Mouse (Mus musculus) stomach, embryonic 14.5 days (tissue): Measurements from ENCODE around the gene Hba-a1. TPM values are rescaled to one million over a fixed set of nuclear protein-coding genes. Genes with fewer than 3 reads are reported as not detected.
"Not testable (repeated sequence)": the region's sequence is repeated elsewhere in the genome, so short reads cannot be mapped to it uniquely, and the experiment has no call there.

Experiments used
- ATAC-seq: fragments of 200-750 bp; cut with Nextera tagmentation; 2 replicates; pipeline ENCODE4 v1.8.0; 2017; ENCODE audit warnings: low read depth, moderate TSS enrichment; ENCODE audit not compliant: insufficient number of reproducible peaks, insufficient read depth, low FRiP score
- H3K27ac ChIP-seq: fragments of 300-500 bp; sonication (generic); 2 replicates; pipeline ENCODE4 v1.5.1; 2014; ENCODE audit warnings: mild to moderate bottlenecking, low read length, moderate library complexity, mixed read lengths
- H3K27me3 ChIP-seq: fragments of 300-500 bp; sonication (generic); 2 replicates; pipeline ENCODE4 v1.6.1; 2014; ENCODE audit warnings: low read length, control low read depth, mixed read lengths; ENCODE audit not compliant: control insufficient read depth, insufficient read depth
- H3K36me3 ChIP-seq: fragments of 300-500 bp; sonication (generic); 2 replicates; pipeline ENCODE4 v1.6.1; 2014; ENCODE audit warnings: mild to moderate bottlenecking, control low read depth, low read length, moderate library complexity, mixed read lengths; ENCODE audit not compliant: control insufficient read depth, insufficient read depth
- H3K4me1 ChIP-seq: fragments of 300-500 bp; sonication (generic); 2 replicates; pipeline ENCODE4 v1.6.1; 2014; ENCODE audit warnings: low read length, control low read depth, mixed read lengths; ENCODE audit not compliant: control insufficient read depth, insufficient read depth
- H3K4me2 ChIP-seq: fragments of 300-500 bp; sonication (generic); replicated peaks from 2 replicates; pipeline ENCODE4 v1.6.1; 2014; ENCODE audit warnings: low read depth, low read length, control low read depth
- H3K4me3 ChIP-seq: fragments of 300-500 bp; sonication (generic); 2 replicates; pipeline ENCODE4 v1.5.1; 2014; ENCODE audit warnings: low read depth, low read length, control low read depth
- H3K9ac ChIP-seq: fragments of 300-500 bp; sonication (generic); replicated peaks from 2 replicates; pipeline ENCODE4 v1.6.1; 2014; ENCODE audit warnings: low read depth, mild to moderate bottlenecking, control low read depth, low read length, moderate library complexity, mixed read lengths
- H3K9me3 ChIP-seq: fragments of 300-500 bp; sonication (generic); 2 replicates; pipeline ENCODE4 v1.6.1; 2016; ENCODE audit warnings: low read depth, low read length, control low read depth; ENCODE audit not compliant: control insufficient read depth
- WGBS: fragments of 180-500 bp; shearing (Covaris S2); extraction: QIAGEN DNeasy Blood & Tissue Kit; methylation state at CpG from one replicate; pipeline ENCODE4 v1.1.7; 2014; 5-methylcytosine and 5-hydroxymethylcytosine counted together
- polyA plus RNA-seq: library from polyadenylated mRNA; unstranded; fragments of >200 nt; fragmentation: Nextera tagmentation; extraction: Ambion mirVana; gene quantifications from 2 replicates; pipeline ENCODE4 v1.2.1, GENCODE M21; 2014

The Hba-a1 gene
- polyA plus RNA-seq, 1 experiment from 2014 or later, result 2,565 TPM

- H3K36me3 ChIP-seq, result no peaks in the 10 kb centered on the region
- H3K27ac ChIP-seq, result no peak overlapping the region
- ATAC-seq, result no peak
- 44% methylated on average over 2 of the region's 2 CpGs for WGBS
- no peak overlapping the region for H3K9ac ChIP-seq
- H3K9me3 ChIP-seq, result no peaks in the 10 kb centered on the region
- H3K4me1 ChIP-seq, result no peaks in the 10 kb centered on the region
- no peak overlapping the region for H3K4me3 ChIP-seq
- no peak overlapping the region for H3K4me2 ChIP-seq
- H3K27me3 ChIP-seq, result 0 out of 2 replicates have a peak, but pooled peaks cover 3% of the 10 kb centered on the region
Observed at GRCm38 (mm10) chr11:32280646-32281045, 2.7 kb upstream of the Hba-a1 start.

DNA sequence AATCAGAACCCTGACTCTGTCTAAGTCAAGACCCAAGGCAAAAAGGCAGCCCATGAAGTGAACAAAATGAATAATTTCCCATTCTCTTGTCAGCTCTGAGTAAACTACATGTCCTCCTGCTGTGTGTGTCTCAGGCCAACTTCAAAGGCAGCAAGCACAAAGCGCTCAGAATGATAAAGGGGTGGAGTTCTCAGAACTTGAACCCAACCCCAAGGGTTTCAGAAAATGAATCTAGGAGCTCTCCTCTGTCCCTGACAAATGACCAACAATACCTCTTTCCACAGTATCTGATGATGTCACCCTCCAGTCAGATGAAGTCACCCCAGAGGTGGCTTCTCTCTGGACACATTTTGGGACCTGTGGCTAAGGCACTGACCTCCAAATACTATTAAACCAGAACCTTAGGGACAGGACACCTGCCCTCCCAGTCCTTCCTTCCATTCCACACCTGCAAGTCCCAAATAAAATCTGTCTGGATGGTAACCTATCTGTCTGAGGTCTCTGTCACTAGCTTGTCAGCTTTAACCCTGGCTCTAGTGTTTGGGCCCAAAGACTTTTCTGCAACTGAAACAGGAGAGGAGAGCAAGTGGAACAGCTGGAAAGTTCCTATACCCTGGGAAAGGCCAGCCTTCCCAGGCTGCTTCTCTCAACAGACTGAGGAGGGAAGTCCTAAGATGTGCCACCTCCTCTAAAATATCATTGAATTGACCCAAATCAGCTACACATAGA is 1.7 kb upstream of the Hba-a1 start:
- Histone ChIP-seq H3K9ac (no peak overlapping the region), H3K27ac (no peak overlapping the region), H3K36me3 (no peaks in the 10 kb centered on the region), H3K9me3 (no peaks in the 10 kb centered on the region), H3K4me1 (no peaks in the 10 kb centered on the region), H3K4me2 (no peak overlapping the region), H3K27me3 (no peaks in the 10 kb centered on the region), H3K4me3 (no peak overlapping the region)
- ATAC-seq, result no peak
- 71% methylated on average over 1 of the region's 1 CpGs for whole genome bisulfite sequencing

DNA sequence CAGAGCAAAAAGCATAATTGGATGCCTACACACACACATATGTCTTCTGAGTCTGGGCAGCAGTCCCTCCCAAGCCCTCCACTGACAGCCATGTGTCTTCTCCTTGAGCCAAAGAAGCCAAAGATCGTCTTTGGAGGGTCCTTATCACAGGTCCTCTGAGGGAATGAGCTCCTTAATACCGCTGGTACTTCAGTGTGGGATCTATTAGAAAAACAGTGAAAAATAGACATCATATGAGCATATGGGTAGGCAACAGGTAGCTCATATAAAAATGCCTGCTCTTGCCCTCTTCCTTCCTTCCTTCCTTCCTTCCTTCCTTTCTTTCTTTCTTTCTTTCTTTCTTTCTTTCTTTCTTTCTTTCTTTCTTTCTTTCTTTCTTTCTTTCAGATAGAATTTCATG is 1.3 kb downstream of the Hba-a1 start:
- not testable (repeated sequence) for H3K9ac ChIP-seq, ATAC-seq, H3K9me3 ChIP-seq

DNA sequence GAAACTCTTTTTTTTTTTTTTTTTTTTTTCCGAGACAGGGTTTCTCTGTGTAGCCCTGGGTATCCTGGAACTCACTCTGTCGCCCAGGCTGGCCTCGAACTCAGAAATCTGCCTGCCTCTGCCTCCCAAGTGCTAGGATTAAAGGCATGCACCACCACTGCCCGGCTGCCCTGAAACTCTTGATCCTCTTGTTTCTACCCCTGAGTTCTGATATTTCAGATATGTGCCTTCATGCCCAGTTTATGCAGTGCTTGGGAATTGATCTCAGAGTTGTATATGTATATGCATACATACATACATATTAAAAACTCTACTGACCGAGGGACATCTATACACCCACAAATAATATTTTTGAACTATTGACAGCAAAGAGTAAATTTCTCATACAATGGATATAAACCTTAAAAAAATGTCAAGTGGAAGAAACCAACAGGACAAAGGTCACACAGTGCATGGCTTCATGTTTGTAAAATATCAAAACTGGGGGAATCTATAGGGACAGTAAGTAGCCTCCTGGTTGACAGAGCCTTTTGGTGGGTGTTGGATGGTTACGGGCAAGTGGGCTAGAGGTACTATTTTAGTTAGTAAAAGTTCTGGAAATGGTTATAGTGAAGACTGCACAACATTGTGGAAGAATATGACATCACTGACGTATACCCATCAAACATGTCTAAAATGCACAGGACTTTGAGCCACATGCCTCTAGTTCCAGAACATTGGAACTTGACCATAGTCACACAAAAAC is 1.9 kb downstream of the Hba-a1 start:
- no peak overlapping the region for H3K4me3 ChIP-seq
- no peaks in the 10 kb centered on the region for H3K36me3 ChIP-seq
- WGBS, result 72% methylated on average over 7 of the region's 7 CpGs
- no peaks in the 10 kb centered on the region for H3K4me1 ChIP-seq
- ATAC-seq, result peak; percentile 59; the same call in 1 of the 2 replicates
- no peaks in the 10 kb centered on the region for H3K27me3 ChIP-seq
- H3K9me3 ChIP-seq, result no peaks in the 10 kb centered on the region
- no peak overlapping the region for H3K9ac ChIP-seq
- H3K4me2 ChIP-seq, result no peak overlapping the region
- H3K27ac ChIP-seq, result no peak overlapping the region

More for the DNA sequence above, 1.3 kb downstream of the Hba-a1 start:
- not testable (repeated sequence) for H3K27me3 ChIP-seq, H3K4me2 ChIP-seq, H3K4me3 ChIP-seq, H3K27ac ChIP-seq, H3K36me3 ChIP-seq, H3K4me1 ChIP-seq
- 49% methylated on average over 2 of the region's 2 CpGs for WGBS

DNA sequence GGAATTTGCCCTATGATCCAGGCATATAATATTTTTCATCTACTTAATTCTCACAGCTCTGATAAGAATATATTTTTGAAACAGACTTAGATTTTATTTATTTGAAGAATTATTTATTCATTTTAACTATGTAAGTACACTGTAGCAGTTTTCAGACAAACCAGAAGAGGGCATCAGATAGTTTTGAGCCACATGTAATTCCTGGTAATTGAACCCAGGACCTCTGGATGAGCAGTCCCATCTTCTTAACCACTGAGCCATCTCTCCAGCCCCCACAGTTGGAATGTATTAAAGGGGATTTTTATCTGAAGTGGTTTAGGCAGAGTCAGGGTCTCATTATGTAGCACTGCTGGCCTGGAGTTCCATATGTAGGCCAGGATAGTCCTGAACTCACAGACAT is 2.6 kb downstream of the Hba-a1 start:
- ATAC-seq, H3K4me3 ChIP-seq, H3K9ac ChIP-seq, H3K27me3 ChIP-seq, H3K9me3 ChIP-seq, H3K36me3 ChIP-seq, H3K4me2 ChIP-seq, H3K27ac ChIP-seq, H3K4me1 ChIP-seq: not testable (repeated sequence)

- not testable (repeated sequence) for H3K4me1 ChIP-seq, H3K9ac ChIP-seq, H3K9me3 ChIP-seq, H3K27me3 ChIP-seq, H3K27ac ChIP-seq, H3K36me3 ChIP-seq
- H3K4me3 ChIP-seq, result peak within 1 kb of the TSS; percentile 11; the same call in 1 of the 2 replicates
- peak; percentile 38 for ATAC-seq
- 15% methylated on average over 30 of the region's 33 CpGs for WGBS
- H3K4me2 ChIP-seq, result peak within 1 kb of the TSS; percentile 38
Observed at GRCm38 (mm10) chr11:32286695-32287492, 3.6 kb downstream of the Hba-a1 start, which contains the start of gene Hbq1b. Gene Hbq1b, plus strand, starts transcription at chr11:32286965.

- H3K36me3 ChIP-seq, result no peaks in the 10 kb centered on the region
- no peak overlapping the region for H3K27ac ChIP-seq
- H3K4me1 ChIP-seq, result no peaks in the 10 kb centered on the region
- H3K27me3 ChIP-seq, result no peaks in the 10 kb centered on the region
- 66% methylated on average over 9 of the region's 9 CpGs for WGBS
- ATAC-seq, result no peak
- no peak overlapping the region for H3K4me3 ChIP-seq
- H3K4me2 ChIP-seq, result no peak overlapping the region
- no peak overlapping the region for H3K9ac ChIP-seq
- no peaks in the 10 kb centered on the region for H3K9me3 ChIP-seq
Observed at GRCm38 (mm10) chr11:32287493-32287825, 4.1 kb downstream of the Hba-a1 start.

GRCm38 (mm10) chr11:32292819-32293218 is 9.5 kb downstream of the Hba-a1 start:
- H3K36me3 ChIP-seq, ATAC-seq, H3K27ac ChIP-seq, H3K27me3 ChIP-seq, H3K4me3 ChIP-seq, H3K9ac ChIP-seq, H3K4me2 ChIP-seq, H3K4me1 ChIP-seq, H3K9me3 ChIP-seq: not testable (repeated sequence)
- 74% methylated on average over 4 of the region's 4 CpGs for WGBS
